In genomic region chr16:18288581-18289061, GRCm38 (mm10) we compare ENCODE assay signal across 9 mouse cellular contexts. TPM values are rescaled to one million over a fixed set of nuclear protein-coding genes. Genes with fewer than 3 reads are reported as not detected.
DNase-seq lines count a peak whose midpoint lies in the region; ATAC-seq and TF ChIP-seq lines count a peak whose summit lies in the region.
"Had no signal": no experiment of that assay in that cellular context is flagged by ENCODE, and none has a peak within 500 bp of the region (broad histone marks: within the 10 kb centered on the region; RNA-seq: fewer than 3 reads in every experiment).

No protein-coding gene starts in this region.

- peak; percentile 89 for DNase-seq in gastrocnemius, adult 2 months
- no peak for DNase-seq in gastrocnemius, postnatal 25 days
- DNase-seq in thymus, postnatal 0 days (ENCODE audit: low spot score): peak; percentile 17
- DNase-seq in thymus, postnatal 36 days: no peak
- DNase-seq in forebrain, embryonic 11.5 days (ENCODE audit: low spot score): no peak
- DNase-seq in kidney, postnatal 36 days: peak; percentile 76 to 89
- no peak for DNase-seq in adipocyte (ENCODE audit: low spot score)

- peak overlapping the region; percentile 87 for H3K4me2 ChIP-seq in forebrain, embryonic 11.5 days (ENCODE audit: low read depth, low read length, severe bottlenecking)

- intact Hi-C loops in gastrocnemius, adult 2 months (cut with DNase I): loop anchor here (5.0 kb wide), 1 partner anchor 41 kb away; the partner anchor contains the start of genes Ranbp1 and Trmt2a

- under 1% methylated on average over 29 of the region's 31 CpGs for WGBS in forebrain, embryonic 11.5 days

- peaks cover 4% of the 10 kb centered on the region for H3K36me3 ChIP-seq in forebrain, embryonic 11.5 days (ENCODE audit: control insufficient read depth, insufficient read depth, low read length)

- no peak for TF ChIP-seq CTCF in gastrocnemius, adult 2 months (IDR thresholded peaks at IDR 0.05)

- peak; percentile 82 for ATAC-seq in forebrain, embryonic 11.5 days (replicated peaks; ENCODE audit: low FRiP score)
- peak; percentile 79 for ATAC-seq in megakaryocyte, adult 5-6 weeks (ENCODE audit: poor library complexity, severe bottlenecking)

- no peaks in the 10 kb centered on the region for H3K27me3 ChIP-seq in forebrain, embryonic 11.5 days (ENCODE audit: control insufficient read depth, insufficient read depth, low read length)

- H3K4me1 ChIP-seq in forebrain, embryonic 11.5 days (replicated peaks; ENCODE audit: control insufficient read depth, insufficient read depth, low read length): peaks cover 16% of the 10 kb centered on the region

- H3K9me3 ChIP-seq in forebrain, embryonic 11.5 days (ENCODE audit: control insufficient read depth, low read length): no peaks in the 10 kb centered on the region

- H3K9ac ChIP-seq in forebrain, embryonic 11.5 days (ENCODE audit: low read length): peak overlapping the region; percentile 98

- H3K27ac ChIP-seq in gastrocnemius, adult 2 months: peak overlapping the region; percentile 89
- H3K27ac ChIP-seq in forebrain, embryonic 11.5 days (ENCODE audit: low read depth, low read length): peak overlapping the region; percentile 82

- H3K4me3 ChIP-seq in gastrocnemius, adult 2 months: peak overlapping the region; percentile 83
- peak overlapping the region; percentile 91 for H3K4me3 ChIP-seq in forebrain, embryonic 11.5 days (ENCODE audit: low read depth, low read length)

RNA-seq across cellular contexts. Expression of gene Dgcr8, which starts 0.4 kb away (rescaled TPM):
- 10 to 100 TPM; 12.1 to 13.0 TPM for total RNA-seq in gastrocnemius, adult 2 months (2021)
- total RNA-seq in gastrocnemius, postnatal 25 days (2021): 10 to 100 TPM; 14.7 to 16.2 TPM
- polyA plus RNA-seq in thymus, postnatal 0 days (2015; fragmentation: Nextera tagmentation; extraction: Ambion mirVana): 25.1 and 27.8 TPM in 2 replicates
- polyA plus RNA-seq in forebrain, embryonic 11.5 days (2014; fragmentation: Nextera tagmentation; extraction: Ambion mirVana): 49.1 and 52.4 TPM in 2 replicates
- total RNA-seq in megakaryocyte, adult 5-6 weeks (2015): 23.3 and 32.1 TPM in 2 replicates
- total RNA-seq in megakaryocyte, adult 5-6 weeks (2017): 33.2 and 40.2 TPM in 2 replicates

RNA-seq across cellular contexts. Expression of gene Gm49776, which starts 30.5 kb away (rescaled TPM):
- total RNA-seq in gastrocnemius, adult 2 months (2021): not detected
- total RNA-seq in gastrocnemius, postnatal 25 days (2021): not detected
- polyA plus RNA-seq in thymus, postnatal 0 days (2015; fragmentation: Nextera tagmentation; extraction: Ambion mirVana): 2.4 and 6.3 TPM in 2 replicates
- 6.2 TPM in 1 of 2 replicates, not detected in the other for polyA plus RNA-seq in forebrain, embryonic 11.5 days (2014; fragmentation: Nextera tagmentation; extraction: Ambion mirVana)
- not detected in 2 replicates for total RNA-seq in megakaryocyte, adult 5-6 weeks (2015)
- not detected in 2 replicates for total RNA-seq in megakaryocyte, adult 5-6 weeks (2017)
- total RNA-seq: left cerebral cortex, postnatal 10 days had no signal

RNA-seq across cellular contexts. Expression of gene Ranbp1, which starts 40.1 kb away (rescaled TPM):
- total RNA-seq in gastrocnemius, adult 2 months (2021): 10 to 100 TPM; 17.9 to 28.5 TPM
- 10 to 100 TPM; 21.6 to 24.7 TPM for total RNA-seq in gastrocnemius, postnatal 25 days (2021)
- 582 and 637 TPM in 2 replicates for polyA plus RNA-seq in thymus, postnatal 0 days (2015; fragmentation: Nextera tagmentation; extraction: Ambion mirVana)
- 1,172 and 1,252 TPM in 2 replicates for polyA plus RNA-seq in forebrain, embryonic 11.5 days (2014; fragmentation: Nextera tagmentation; extraction: Ambion mirVana)
- total RNA-seq in megakaryocyte, adult 5-6 weeks (2015): 222 and 262 TPM in 2 replicates
- total RNA-seq in megakaryocyte, adult 5-6 weeks (2017): 251 and 278 TPM in 2 replicates

RNA-seq across cellular contexts. Expression of gene Trmt2a, which starts 40.1 kb away (rescaled TPM):
- 10 to 100 TPM in 1 of 2 experiments, 1 to 10 TPM in 1; 9.7 to 12.0 TPM for total RNA-seq in gastrocnemius, adult 2 months (2021)
- 1 to 10 TPM; 9.6 to 10.0 TPM for total RNA-seq in gastrocnemius, postnatal 25 days (2021)
- 86.9 and 88.5 TPM in 2 replicates for polyA plus RNA-seq in thymus, postnatal 0 days (2015; fragmentation: Nextera tagmentation; extraction: Ambion mirVana)
- polyA plus RNA-seq in forebrain, embryonic 11.5 days (2014; fragmentation: Nextera tagmentation; extraction: Ambion mirVana): 110 TPM in 2 replicates
- 62.8 and 73.1 TPM in 2 replicates for total RNA-seq in megakaryocyte, adult 5-6 weeks (2015)
- 48.8 and 69.0 TPM in 2 replicates for total RNA-seq in megakaryocyte, adult 5-6 weeks (2017)

RNA-seq across cellular contexts. Expression of gene Zdhhc8, which starts 53.7 kb away (rescaled TPM):
- total RNA-seq in gastrocnemius, adult 2 months (2021): 10 to 100 TPM; 21.6 to 28.7 TPM
- 10 to 100 TPM; 21.6 to 26.6 TPM for total RNA-seq in gastrocnemius, postnatal 25 days (2021)
- polyA plus RNA-seq in thymus, postnatal 0 days (2015; fragmentation: Nextera tagmentation; extraction: Ambion mirVana): 25.2 and 27.1 TPM in 2 replicates
- polyA plus RNA-seq in forebrain, embryonic 11.5 days (2014; fragmentation: Nextera tagmentation; extraction: Ambion mirVana): 15.8 and 18.6 TPM in 2 replicates
- 5.1 and 5.8 TPM in 2 replicates for total RNA-seq in megakaryocyte, adult 5-6 weeks (2015)
- 2.2 and 4.0 TPM in 2 replicates for total RNA-seq in megakaryocyte, adult 5-6 weeks (2017)

Comparison
In these comparisons a context has a peak if more than half of its experiments do, and no peak if none do; other contexts are left out.
1. DNase-seq: peak in gastrocnemius, adult 2 months (single experiment), thymus, postnatal 0 days (single experiment) and kidney, postnatal 36 days (2 of 2); none in gastrocnemius, postnatal 25 days (single experiment), thymus, postnatal 36 days (0 of 2), forebrain, embryonic 11.5 days (single experiment) and adipocyte (single experiment).
2. RNA of gene Ranbp1, which starts 40.1 kb away (total RNA-seq): 222 to 278 TPM in megakaryocyte, adult 5-6 weeks; 17.9 to 28.5 TPM in gastrocnemius, adult 2 months and 21.6 to 24.7 TPM in gastrocnemius, postnatal 25 days; every median in the first group is over 4 times any median in the second.